Mouse (Mus musculus) heart, adult 2 months (tissue): Measurements from ENCODE around the gene Hcn2.

Experiments
- CTCF ChIP-seq: fragments of 200-600 bp; IDR thresholded peaks from 2 replicates; pipeline ENCODE4 v1.8.1; 2022; ENCODE audit warnings: antibody characterized with exemption, mild to moderate bottlenecking, moderate library complexity
- POLR2A ChIP-seq: fragments of 200-500 bp; IDR thresholded peaks from 2 replicates; pipeline ENCODE4 v1.6.1; 2011; ENCODE audit warnings: mild to moderate bottlenecking, low read depth, low read length, control low read depth; ENCODE audit not compliant: insufficient read depth

GRCm38 (mm10) chr10:79708668-79709067 lies 7.8 kb upstream of the Hcn2 start:
- no peak for TF ChIP-seq POLR2A
- no peak for TF ChIP-seq CTCF
